Mouse (Mus musculus) spleen, adult 2 months (tissue): Measurements from ENCODE around the gene Nudt11. TPM values are rescaled to one million over a fixed set of nuclear protein-coding genes. Genes with fewer than 3 reads are reported as not detected.
"Not testable (repeated sequence)": the region's sequence is repeated elsewhere in the genome, so short reads cannot be mapped to it uniquely, and the experiment has no call there.

Source experiments
- DNase-seq, 2 experiments: peaks; one replicate each; pipeline versions ENCODE4 v3.0.0 to v3.0.0-alpha.2; 2012 to 2021; ENCODE audit warnings: low spot score in 2 of 2, low read depth in 1 of 2
- H3K27ac ChIP-seq: fragments of 200-500 bp; 2 replicates; pipeline ENCODE4 v1.5.1; 2012; ENCODE audit warnings: low read length, inconsistent platforms; ENCODE audit not compliant: insufficient read depth
- H3K27me3 ChIP-seq: fragments of 200-500 bp; 2 replicates; pipeline ENCODE4 v1.6.1; 2012; ENCODE audit warnings: mild to moderate bottlenecking, moderate library complexity, low read length, inconsistent platforms; ENCODE audit not compliant: control insufficient read depth, insufficient read depth
- H3K36me3 ChIP-seq: fragments of 200-500 bp; 2 replicates; pipeline ENCODE4 v1.6.1; 2012; ENCODE audit warnings: mild to moderate bottlenecking, low read length, inconsistent platforms; ENCODE audit not compliant: control insufficient read depth, insufficient read depth
- H3K4me1 ChIP-seq: fragments of 200-500 bp; 2 replicates; pipeline ENCODE4 v1.6.1; 2011; ENCODE audit warnings: inconsistent platforms; ENCODE audit not compliant: control insufficient read depth, insufficient read depth, insufficient read length
- H3K4me3 ChIP-seq: fragments of 200-500 bp; 2 replicates; pipeline ENCODE4 v1.5.1; 2011; ENCODE audit warnings: mild to moderate bottlenecking, inconsistent platforms; ENCODE audit not compliant: insufficient read depth, insufficient read length; ENCODE audit errors: extremely low read depth
- CTCF ChIP-seq: fragments of 200-500 bp; IDR thresholded peaks from 2 replicates; pipeline ENCODE4 v1.5.1; 2011; ENCODE audit warnings: mild to moderate bottlenecking, inconsistent platforms; ENCODE audit not compliant: insufficient read depth, insufficient read length, insufficient replicate concordance; ENCODE audit errors: extremely low read depth
- POLR2A ChIP-seq: fragments of 200-500 bp; IDR thresholded peaks from 2 replicates; pipeline ENCODE4 v1.6.1; 2011; ENCODE audit warnings: low read depth, low read length, inconsistent platforms
- WGBS: fragments of 180-500 bp; shearing (Covaris S2); methylation state at CpG from one replicate; pipeline ENCODE4 v1.1.7; 2018; 5-methylcytosine and 5-hydroxymethylcytosine counted together
- polyA plus RNA-seq: library from polyadenylated mRNA; depleted of rRNA; stranded (reverse); fragments of >200 nt; gene quantifications from 2 replicates; pipeline ENCODE4 v1.2.3, GENCODE M21; 2012; rRNA removed

Gene Nudt11
- polyA plus RNA-seq: not detected in 2 replicates

DNA sequence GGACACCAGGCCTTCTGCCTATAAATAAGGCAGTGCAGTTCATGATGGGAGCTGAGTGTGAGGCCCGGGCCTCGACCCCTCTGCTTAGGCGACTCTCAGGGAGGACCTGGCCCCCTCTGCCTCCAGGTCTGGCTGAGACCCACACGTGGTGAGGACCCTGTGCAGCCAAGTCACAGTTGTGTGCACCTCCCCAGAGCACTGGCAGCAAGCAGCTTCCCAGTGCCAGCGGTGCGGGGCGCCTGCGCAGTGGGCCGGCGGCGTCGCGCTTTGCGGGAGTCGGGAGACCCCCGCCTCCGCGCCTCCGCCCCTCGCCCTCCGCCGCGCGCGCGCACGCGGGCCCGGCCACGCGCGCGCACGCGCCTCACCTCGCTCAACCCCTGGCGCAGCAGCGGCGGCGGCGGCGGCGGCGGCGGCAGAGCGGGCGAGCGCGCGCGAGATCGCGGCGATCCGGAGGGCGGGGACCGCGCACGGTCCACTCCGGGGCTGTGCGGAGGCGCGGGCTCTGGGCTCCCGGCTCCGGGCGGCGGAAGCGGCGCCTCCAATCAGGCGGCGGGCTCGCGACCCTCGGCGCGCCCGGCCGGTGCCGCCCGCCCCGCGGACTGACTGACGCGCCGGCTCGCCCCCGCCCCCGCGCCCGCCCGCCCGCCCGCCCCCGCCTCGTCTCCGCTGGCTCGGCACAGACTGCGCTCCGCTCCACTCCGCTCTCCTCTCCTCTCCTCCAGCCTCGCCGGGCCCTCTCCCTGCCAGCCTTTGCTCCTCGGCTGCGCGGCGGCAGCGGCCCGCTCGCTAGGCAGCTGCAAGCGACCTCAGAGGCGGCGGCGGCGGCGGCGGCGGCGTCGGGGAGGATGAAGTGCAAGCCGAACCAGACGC, at the start of gene Nudt11:
Nudt11 (plus strand) TSS at position 388 of the 870 bp plus-strand sequence.
- WGBS: no CpG with 5 or more reads among the region's 121 CpGs
- DNase-seq: not testable (repeated sequence)

DNA sequence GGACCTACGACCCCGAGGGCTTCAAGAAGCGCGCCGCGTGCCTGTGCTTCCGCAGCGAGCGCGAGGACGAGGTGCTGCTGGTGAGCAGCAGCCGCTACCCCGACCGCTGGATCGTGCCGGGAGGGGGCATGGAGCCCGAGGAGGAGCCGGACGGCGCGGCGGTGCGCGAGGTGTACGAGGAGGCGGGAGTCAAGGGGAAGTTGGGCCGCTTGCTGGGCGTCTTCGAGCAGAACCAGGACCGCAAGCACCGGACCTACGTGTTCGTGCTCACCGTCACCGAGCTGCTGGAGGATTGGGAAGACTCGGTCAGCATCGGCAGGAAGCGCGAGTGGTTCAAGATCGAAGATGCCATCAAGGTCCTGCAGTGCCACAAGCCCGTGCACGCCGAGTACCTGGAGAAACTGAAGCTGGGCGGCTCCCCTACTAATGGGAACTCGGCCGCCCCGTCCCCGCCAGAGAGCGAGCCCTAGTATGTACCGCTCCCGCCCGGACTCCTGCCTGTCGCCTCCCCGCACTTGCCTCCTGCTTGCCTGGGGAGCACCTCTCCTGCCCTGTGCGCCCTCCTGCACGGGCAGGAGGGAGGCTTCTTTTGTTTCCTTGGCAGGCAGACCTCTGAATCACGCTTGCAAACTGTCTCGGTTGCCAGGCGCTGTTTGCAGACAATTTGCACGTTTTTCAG, 822 bp downstream of the Nudt11 start:
- not testable (repeated sequence) for H3K27ac ChIP-seq, H3K27me3 ChIP-seq, H3K4me3 ChIP-seq, H3K4me1 ChIP-seq, DNase-seq, H3K36me3 ChIP-seq
- 23% methylated on average over 15 of the region's 60 CpGs for WGBS

More for the DNA sequence above, at the start of gene Nudt11:
- H3K36me3 ChIP-seq, H3K27me3 ChIP-seq, H3K27ac ChIP-seq, H3K4me3 ChIP-seq, H3K4me1 ChIP-seq: not testable (repeated sequence)

DNA sequence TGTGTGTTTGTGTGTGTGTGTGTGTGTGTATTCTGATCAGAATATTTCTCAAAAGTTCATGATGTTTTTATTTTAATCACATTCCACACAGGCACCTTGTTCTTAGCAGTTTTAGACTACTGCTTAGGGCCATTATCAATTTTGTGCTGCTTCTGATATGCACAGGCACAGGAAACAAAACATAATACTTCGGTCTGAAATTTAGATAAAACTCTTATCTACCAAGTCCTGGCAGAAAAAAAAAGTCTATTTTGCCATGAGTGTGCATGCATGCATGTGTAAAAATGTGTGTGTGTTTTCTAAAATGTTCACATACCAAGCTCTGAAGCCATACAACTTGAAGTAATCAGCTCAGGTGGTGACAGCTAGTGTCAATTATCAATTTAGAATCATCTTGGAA, 14.3 kb downstream of the Nudt11 start:
- 67% methylated on average over 1 of the region's 1 CpGs for WGBS

DNA sequence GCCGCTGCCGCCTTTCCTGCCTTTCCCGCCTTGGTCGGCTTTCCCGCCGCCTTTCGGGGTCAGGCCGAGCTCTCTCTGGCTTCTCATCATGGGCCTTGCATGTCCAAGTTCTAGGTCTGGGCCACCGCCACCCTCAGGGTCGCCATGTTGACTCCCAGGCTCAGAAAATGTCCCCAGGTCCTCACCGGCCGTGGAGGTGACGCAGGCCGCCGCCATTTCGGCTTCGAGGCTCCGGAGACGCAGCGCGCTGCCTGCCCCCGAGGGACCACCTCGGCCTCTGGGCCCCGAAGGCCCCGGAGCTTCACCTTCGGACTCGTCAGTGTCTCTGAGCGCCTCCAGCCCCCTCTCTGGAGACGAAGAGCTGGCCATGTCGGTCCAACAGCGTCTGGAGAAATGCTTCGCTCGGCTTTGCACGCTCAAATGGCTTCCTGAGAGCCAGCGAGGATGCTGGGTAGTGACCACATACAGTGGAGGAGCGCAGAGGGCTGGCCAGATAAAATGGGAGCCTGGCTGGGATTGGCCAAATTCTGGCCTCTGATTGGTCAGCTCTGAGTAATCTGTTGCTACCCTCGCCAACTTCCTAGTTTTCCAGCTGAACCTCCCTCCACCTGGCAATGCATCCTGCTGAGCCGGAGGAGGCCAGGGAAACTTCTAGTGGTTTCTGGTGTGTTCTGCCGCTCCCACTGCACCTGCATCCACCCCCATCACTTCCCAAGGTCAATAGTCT, 35.9 kb downstream of the Nudt11 start, which contains the start of gene AU022751:
AU022751 (minus strand) TSS at position 466 of the 727 bp plus-strand sequence.
- TF ChIP-seq POLR2A: no peak
- TF ChIP-seq CTCF: no peak
- 89% methylated on average over 39 of the region's 39 CpGs for WGBS

More for the DNA sequence above, 14.3 kb downstream of the Nudt11 start:
- H3K36me3 ChIP-seq: no peaks in the 10 kb centered on the region
- H3K4me3 ChIP-seq: no peak overlapping the region
- H3K27me3 ChIP-seq: no peaks in the 10 kb centered on the region
- DNase-seq: no peak
- H3K27ac ChIP-seq: no peak overlapping the region
- TF ChIP-seq POLR2A (no peak), CTCF (no peak)
- H3K4me1 ChIP-seq: no peaks in the 10 kb centered on the region

DNA sequence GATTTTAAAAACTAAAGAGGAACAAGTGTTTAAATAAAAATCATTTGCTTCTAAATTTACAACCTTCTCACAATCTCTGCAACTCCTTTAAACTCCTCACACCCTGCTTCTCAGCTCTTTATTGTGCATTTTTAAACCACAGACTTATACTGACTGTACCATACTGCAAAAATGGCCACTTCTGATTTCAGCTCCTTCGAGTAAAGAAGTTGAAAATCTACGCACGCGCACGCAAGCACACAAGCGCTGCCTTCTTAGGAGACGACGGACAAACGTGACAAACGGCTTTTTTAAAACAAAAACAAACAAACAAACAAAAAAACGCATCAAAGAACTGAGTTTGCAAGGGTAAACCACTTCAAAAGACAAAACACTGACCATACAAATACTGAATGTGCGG, 44.3 kb downstream of the Nudt11 start:
- 45% methylated on average over 12 of the region's 12 CpGs for WGBS
- H3K36me3 ChIP-seq: no peaks in the 10 kb centered on the region
- H3K27ac ChIP-seq: no peak overlapping the region
- no peak overlapping the region for H3K4me3 ChIP-seq
- TF ChIP-seq CTCF (no peak), POLR2A (no peak)
- H3K27me3 ChIP-seq: no peaks in the 10 kb centered on the region
- DNase-seq: no peak
- no peaks in the 10 kb centered on the region for H3K4me1 ChIP-seq

More for the DNA sequence above, 35.9 kb downstream of the Nudt11 start, which contains the start of gene AU022751:
- Histone ChIP-seq H3K36me3 (no peaks in the 10 kb centered on the region), H3K4me3 (no peak within 1 kb of the TSS), H3K27me3 (no peaks in the 10 kb centered on the region), H3K4me1 (no peaks in the 10 kb centered on the region), H3K27ac (no peak within 1 kb of the TSS)
- DNase-seq: no peak

DNA sequence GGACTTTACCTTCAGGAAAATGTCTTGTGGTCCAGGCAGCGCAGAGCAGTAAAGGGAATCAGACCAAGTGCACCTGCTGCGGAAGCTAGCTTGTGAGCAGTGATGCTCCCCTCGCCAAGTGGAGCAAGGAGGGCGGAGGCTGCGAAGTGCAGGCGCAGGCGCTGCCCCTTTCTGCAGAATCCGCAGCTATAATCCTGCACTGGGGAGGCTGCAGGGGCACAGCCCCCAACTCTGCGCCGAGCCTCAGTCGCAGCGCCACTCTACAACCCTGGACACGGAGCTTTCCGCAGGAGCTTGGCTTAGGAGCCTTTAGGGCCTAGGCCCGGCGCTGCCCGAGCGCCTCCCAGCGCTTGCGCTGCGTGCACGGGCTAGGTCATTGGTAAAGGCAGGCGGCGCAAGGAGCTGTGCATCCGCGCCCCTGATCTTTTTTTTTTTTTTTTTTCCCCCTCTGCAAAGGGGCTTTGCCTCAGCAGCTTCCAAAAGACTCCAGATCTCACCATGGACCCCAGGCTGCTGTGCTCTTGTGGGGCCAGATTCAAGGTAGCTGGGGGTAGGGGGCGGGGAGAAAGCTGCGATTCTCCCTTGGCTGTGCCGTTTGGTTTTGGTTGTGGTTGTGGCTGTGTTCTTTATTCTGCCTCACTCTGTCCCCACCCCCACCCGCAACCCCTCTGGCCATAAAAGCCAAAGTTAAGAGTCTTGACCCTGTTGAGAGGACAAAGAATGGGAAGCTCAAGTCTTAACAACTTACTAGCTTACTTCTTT, 44.9 kb downstream of the Nudt11 start:
- WGBS: 29% methylated on average over 28 of the region's 30 CpGs

More for the DNA sequence above, 44.9 kb downstream of the Nudt11 start:
- no peaks in the 10 kb centered on the region for H3K4me1 ChIP-seq
- H3K27me3 ChIP-seq: no peaks in the 10 kb centered on the region
- no peak overlapping the region for H3K27ac ChIP-seq
- DNase-seq: no peak
- TF ChIP-seq POLR2A (no peak), CTCF (no peak)
- no peak overlapping the region for H3K4me3 ChIP-seq
- no peaks in the 10 kb centered on the region for H3K36me3 ChIP-seq

Other genes with a start within 250 kb of the Nudt11 start
- gene AU022751, start 36.0 kb downstream of the Nudt11 start, polyA plus RNA-seq: not detected in 2 replicates
- gene Nudt10, start 125.6 kb downstream of the Nudt11 start, polyA plus RNA-seq: not detected in 2 replicates